Mouse (Mus musculus): ENCODE measurements around the gene Mfsd4b5. TPM values are rescaled to one million over a fixed set of nuclear protein-coding genes. Genes with fewer than 3 reads are reported as not detected.
"Not testable (repeated sequence)": the region's sequence is repeated elsewhere in the genome, so short reads cannot be mapped to it uniquely, and the experiment has no call there.

The Mfsd4b5 gene
- polyA plus RNA-seq, 2 experiments from 2014 or later, result 0.17 TPM; not detected in 1

- no peak for ATAC-seq
Observed at GRCm38 (mm10) chr10:39961906-39962305, 24.5 kb downstream of the Mfsd4b5 start.

- ATAC-seq, result peak; percentile 2
Observed at GRCm38 (mm10) chr10:39960441-39960822, 26.0 kb downstream of the Mfsd4b5 start.

GRCm38 (mm10) chr10:39959761-39960440 is 26.5 kb downstream of the Mfsd4b5 start, which contains the start of gene Mfsd4b3:
Gene Mfsd4b3, minus strand, starts transcription at chr10:39960153.
- peak; percentile 100 for ATAC-seq

- no peak for ATAC-seq
Observed at GRCm38 (mm10) chr10:39958266-39958665, 28.2 kb downstream of the Mfsd4b5 start.

GRCm38 (mm10) chr10:39956340-39956878 is 30.0 kb downstream of the Mfsd4b5 start:
- no peak for ATAC-seq

- ATAC-seq, result no peak
Observed at GRCm38 (mm10) chr10:39955163-39955562, 31.3 kb downstream of the Mfsd4b5 start.

- ATAC-seq, result no peak
Observed at GRCm38 (mm10) chr10:39949377-39949954, 37.0 kb downstream of the Mfsd4b5 start.

GRCm38 (mm10) chr10:39947195-39947594 is 39.3 kb downstream of the Mfsd4b5 start:
- not testable (repeated sequence) for ATAC-seq

- ATAC-seq, result no peak
Observed at GRCm38 (mm10) chr10:39936553-39936952, 49.9 kb downstream of the Mfsd4b5 start.

GRCm38 (mm10) chr10:39926616-39927139 is 59.8 kb downstream of the Mfsd4b5 start, which contains the start of gene Mfsd4b2:
Gene Mfsd4b2, minus strand, starts transcription at chr10:39926923.
- ATAC-seq, result no peak

- not testable (repeated sequence) for ATAC-seq
Observed at GRCm38 (mm10) chr10:39924556-39924955, 61.9 kb downstream of the Mfsd4b5 start.

- no peak for ATAC-seq
Observed at GRCm38 (mm10) chr10:39912616-39913015, 73.8 kb downstream of the Mfsd4b5 start.

- ATAC-seq, result peak; percentile 69
Observed at GRCm38 (mm10) chr10:39908768-39909441, 77.5 kb downstream of the Mfsd4b5 start.

Other genes starting within 250 kb of the Mfsd4b5 start
- 1 to 10 TPM; 1.2 to 1.9 TPM for gene Mfsd4b4, start 87.4 kb downstream of the Mfsd4b5 start, polyA plus RNA-seq (2017; shearing (Covaris generic))
- gene Mfsd4b2, start 59.7 kb downstream of the Mfsd4b5 start, polyA plus RNA-seq (2017; shearing (Covaris generic)), result not detected
- not detected for gene Mfsd4b3, start 26.5 kb downstream of the Mfsd4b5 start, polyA plus RNA-seq (2017; shearing (Covaris generic))
- gene Mfsd4b1, start 38.6 kb upstream of the Mfsd4b5 start, polyA plus RNA-seq (2017; shearing (Covaris generic)), result not detected
- gene Slc16a10, start 155.6 kb upstream of the Mfsd4b5 start, polyA plus RNA-seq (2017; shearing (Covaris generic)), result 1 to 10 TPM; 2.0 to 2.9 TPM